Mouse (Mus musculus) kidney, embryonic 16.5 days (tissue): ENCODE data around the gene Cnih2. TPM values are rescaled to one million over a fixed set of nuclear protein-coding genes. Genes with fewer than 3 reads are reported as not detected.
A peak's percentile ranks its signal among the peaks of the same experiment; 100 is the strongest.

Experiments
- ATAC-seq: fragments of 200-750 bp; cut with Nextera tagmentation; 2 replicates; pipeline ENCODE4 v1.8.0; 2017; ENCODE audit warnings: moderate TSS enrichment; ENCODE audit not compliant: low FRiP score, low TSS enrichment
- H3K27ac ChIP-seq: fragments of 300-500 bp; sonication (generic); 2 replicates; pipeline ENCODE4 v1.5.1; 2014; ENCODE audit warnings: low read length
- H3K27me3 ChIP-seq: fragments of 300-500 bp; sonication (generic); 2 replicates; pipeline ENCODE4 v1.6.1; 2014; ENCODE audit warnings: low read length, control low read depth, mixed read lengths; ENCODE audit not compliant: insufficient read depth
- H3K36me3 ChIP-seq: fragments of 300-500 bp; sonication (generic); 2 replicates; pipeline ENCODE4 v1.6.1; 2014; ENCODE audit warnings: low read length, control low read depth, mixed read lengths; ENCODE audit not compliant: insufficient read depth
- H3K4me1 ChIP-seq: fragments of 300-500 bp; sonication (generic); 2 replicates; pipeline ENCODE4 v1.6.1; 2014; ENCODE audit warnings: low read length, control low read depth, mixed read lengths; ENCODE audit not compliant: insufficient read depth
- H3K4me2 ChIP-seq: fragments of 300-500 bp; sonication (generic); replicated peaks from 2 replicates; pipeline ENCODE4 v1.6.1; 2014; ENCODE audit warnings: low read depth, low read length
- H3K4me3 ChIP-seq: fragments of 300-500 bp; sonication (generic); 2 replicates; pipeline ENCODE4 v1.5.1; 2014; ENCODE audit warnings: mild to moderate bottlenecking, low read length
- H3K9ac ChIP-seq: fragments of 300-500 bp; sonication (generic); replicated peaks from 2 replicates; pipeline ENCODE4 v1.6.1; 2014; ENCODE audit warnings: low read length
- H3K9me3 ChIP-seq: fragments of 300-500 bp; sonication (generic); 2 replicates; pipeline ENCODE4 v1.6.1; 2016; ENCODE audit warnings: low read length, control low read depth
- WGBS: fragments of 180-500 bp; shearing (Covaris S2); extraction: QIAGEN DNeasy Blood & Tissue Kit; methylation state at CpG from one replicate; pipeline ENCODE4 v1.1.7; 2014; 5-methylcytosine and 5-hydroxymethylcytosine counted together
- polyA plus RNA-seq: library from polyadenylated mRNA; unstranded; fragments of >200 nt; fragmentation: Nextera tagmentation; extraction: Ambion mirVana; gene quantifications from 2 replicates; pipeline ENCODE4 v1.2.1, GENCODE M21; 2015

Gene Cnih2
- polyA plus RNA-seq, 1 experiment from 2014 or later: 10.8 TPM

- Histone ChIP-seq H3K9ac (peak overlapping the region; percentile 5; the same call in 1 of the 2 replicates), H3K36me3 (no peaks in the 10 kb centered on the region), H3K4me2 (0 out of 2 replicates have a peak overlapping the region, but pooled peaks have one; percentile 8), H3K9me3 (no peaks in the 10 kb centered on the region), H3K27ac (peak overlapping the region; percentile 83), H3K4me1 (peaks cover 44% of the 10 kb centered on the region), H3K4me3 (no peak overlapping the region), H3K27me3 (no peaks in the 10 kb centered on the region)
- 10% methylated on average over 10 of the region's 10 CpGs for WGBS
- ATAC-seq: peak; percentile 67
These were observed 39.2 kb downstream of the Cnih2 start for GRCm38 (mm10) chr19:5058801-5059771.

- WGBS: 22% methylated on average over 16 of the region's 16 CpGs
- no peak overlapping the region for H3K9ac ChIP-seq
- peaks cover 3% of the 10 kb centered on the region; the same call in 1 of the 2 replicates for H3K27me3 ChIP-seq
- no peaks in the 10 kb centered on the region for H3K36me3 ChIP-seq
- no peaks in the 10 kb centered on the region for H3K9me3 ChIP-seq
- ATAC-seq: no peak
- H3K4me3 ChIP-seq: no peak overlapping the region
- no peak overlapping the region for H3K4me2 ChIP-seq
- H3K4me1 ChIP-seq: peaks cover 44% of the 10 kb centered on the region
- H3K27ac ChIP-seq: peak overlapping the region; percentile 83
These were observed 40.2 kb downstream of the Cnih2 start for GRCm38 (mm10) chr19:5057876-5058775.

GRCm38 (mm10) chr19:5056251-5056650 lies 42.1 kb downstream of the Cnih2 start:
- H3K36me3 ChIP-seq: no peaks in the 10 kb centered on the region
- 10% methylated on average over 6 of the region's 6 CpGs for WGBS
- peak; percentile 46; the same call in 1 of the 2 replicates for ATAC-seq
- no peak overlapping the region for H3K4me2 ChIP-seq
- no peak overlapping the region for H3K27ac ChIP-seq
- H3K9me3 ChIP-seq: no peaks in the 10 kb centered on the region
- H3K27me3 ChIP-seq: peaks cover 7% of the 10 kb centered on the region; the same call in 1 of the 2 replicates
- H3K4me1 ChIP-seq: peaks cover 55% of the 10 kb centered on the region
- H3K9ac ChIP-seq: no peak overlapping the region; the same call in 1 of the 2 replicates
- peak overlapping the region; percentile 12; the same call in 1 of the 2 replicates for H3K4me3 ChIP-seq

- Histone ChIP-seq H3K4me3 (no peak overlapping the region), H3K9ac (no peak overlapping the region), H3K9me3 (no peaks in the 10 kb centered on the region), H3K36me3 (peaks cover 4% of the 10 kb centered on the region; the same call in 1 of the 2 replicates), H3K4me2 (no peak overlapping the region), H3K4me1 (peaks cover 50% of the 10 kb centered on the region), H3K27me3 (peaks cover 7% of the 10 kb centered on the region; the same call in 1 of the 2 replicates), H3K27ac (no peak overlapping the region)
- WGBS: 24% methylated on average over 9 of the region's 9 CpGs
- ATAC-seq: no peak
These were observed 44.4 kb downstream of the Cnih2 start for GRCm38 (mm10) chr19:5053909-5054308.

- whole genome bisulfite sequencing: 67% methylated on average over 17 of the region's 17 CpGs
- no peak overlapping the region for H3K27ac ChIP-seq
- no peak for ATAC-seq
- peaks cover 39% of the 10 kb centered on the region for H3K4me1 ChIP-seq
- no peak overlapping the region for H3K4me3 ChIP-seq
- H3K4me2 ChIP-seq: no peak overlapping the region
- H3K9me3 ChIP-seq: no peaks in the 10 kb centered on the region
- peaks cover 7% of the 10 kb centered on the region; the same call in 1 of the 2 replicates for H3K27me3 ChIP-seq
- H3K9ac ChIP-seq: no peak overlapping the region
- H3K36me3 ChIP-seq: peaks cover 4% of the 10 kb centered on the region; the same call in 1 of the 2 replicates
These were observed 45.5 kb downstream of the Cnih2 start for GRCm38 (mm10) chr19:5052853-5053252.

- Histone ChIP-seq H3K36me3 (peaks cover 7% of the 10 kb centered on the region; the same call in 1 of the 2 replicates), H3K27me3 (peaks cover 7% of the 10 kb centered on the region; the same call in 1 of the 2 replicates), H3K4me1 (peaks cover 37% of the 10 kb centered on the region), H3K4me3 (no peak overlapping the region), H3K27ac (no peak overlapping the region), H3K9me3 (no peaks in the 10 kb centered on the region), H3K9ac (no peak overlapping the region), H3K4me2 (peak overlapping the region; percentile 46)
- WGBS: 23% methylated on average over 25 of the region's 25 CpGs
- no peak for ATAC-seq
These were observed 46.0 kb downstream of the Cnih2 start for GRCm38 (mm10) chr19:5052166-5052822.

- ATAC-seq: no peak
- Histone ChIP-seq H3K36me3 (peaks cover 9% of the 10 kb centered on the region; the same call in 1 of the 2 replicates), H3K27ac (peak overlapping the region; percentile 11; the same call in 1 of the 2 replicates), H3K9ac (peak overlapping the region; percentile 51), H3K4me2 (peak overlapping the region; percentile 46), H3K27me3 (peaks cover 7% of the 10 kb centered on the region; the same call in 1 of the 2 replicates), H3K4me3 (peak overlapping the region; percentile 43), H3K4me1 (peaks cover 35% of the 10 kb centered on the region), H3K9me3 (no peaks in the 10 kb centered on the region)
- whole genome bisulfite sequencing: 44% methylated on average over 3 of the region's 3 CpGs
These were observed 46.8 kb downstream of the Cnih2 start for GRCm38 (mm10) chr19:5051515-5051914.

- H3K4me3 ChIP-seq: peak overlapping the region; percentile 43
- peak overlapping the region; percentile 46 for H3K4me2 ChIP-seq
- no peaks in the 10 kb centered on the region for H3K9me3 ChIP-seq
- 9% methylated on average over 17 of the region's 17 CpGs for WGBS
- H3K4me1 ChIP-seq: peaks cover 31% of the 10 kb centered on the region
- peaks cover 9% of the 10 kb centered on the region; the same call in 1 of the 2 replicates for H3K36me3 ChIP-seq
- peak overlapping the region; percentile 11; the same call in 1 of the 2 replicates for H3K27ac ChIP-seq
- peak; percentile 28 for ATAC-seq
- peaks cover 7% of the 10 kb centered on the region; the same call in 1 of the 2 replicates for H3K27me3 ChIP-seq
- H3K9ac ChIP-seq: peak overlapping the region; percentile 51
These were observed 47.3 kb downstream of the Cnih2 start for GRCm38 (mm10) chr19:5051031-5051430.
